Mouse (Mus musculus) MEL (cell line): ENCODE measurements at regions not wholly inside any gene's neighbourhood (a gene's known extent, or its start where the extent isn't known, plus 50 kb on each side); places are given as distances from the start of the nearest gene placed in this dataset.
"Not testable (repeated sequence)": the region's sequence is repeated elsewhere in the genome, so short reads cannot be mapped to it uniquely, and the experiment has no call there.

Experiments used
- DNase-seq: peaks from one replicate; pipeline ENCODE4 v3.0.0; 2011; ENCODE audit warnings: low read depth, low spot score
- H3K27ac ChIP-seq: 2 replicates; pipeline ENCODE4 v1.5.1; 2012; ENCODE audit warnings: low read depth, mild to moderate bottlenecking, control low read depth, low read length, moderate library complexity; ENCODE audit not compliant: control insufficient read depth
- H3K27me3 ChIP-seq, 2 experiments: fragments of 150-350 bp in 1 of 2; sonication (generic) in 1 of 2; 2 replicates each; pipeline ENCODE4 v1.6.1; 2012; ENCODE audit warnings: low read length in 2 of 2, mild to moderate bottlenecking in 2 of 2, improper control_type of control experiment in 1 of 2, moderate library complexity in 1 of 2; ENCODE audit not compliant: insufficient read depth in 2 of 2, control insufficient read depth in 1 of 2
- H3K36me3 ChIP-seq, 2 experiments: 2 replicates each; pipeline ENCODE4 v1.6.1; 2012 to 2014; ENCODE audit warnings: low read length in 2 of 2, improper control_type of control experiment in 1 of 2, inconsistent platforms in 1 of 2, mild to moderate bottlenecking in 1 of 2; ENCODE audit not compliant: insufficient read depth in 2 of 2, control insufficient read depth in 1 of 2
- H3K4me1 ChIP-seq, 2 experiments: fragments of 150-350 bp in 1 of 2; sonication (generic) in 1 of 2; 2 replicates each; pipeline ENCODE4 v1.6.1; 2012; ENCODE audit warnings: low read length in 2 of 2, improper control_type of control experiment in 1 of 2, mild to moderate bottlenecking in 1 of 2; ENCODE audit not compliant: insufficient read depth in 2 of 2, control insufficient read depth in 1 of 2
- H3K4me3 ChIP-seq, 2 experiments: fragments of 150-350 bp in 1 of 2; sonication (generic) in 1 of 2; 2 replicates each; pipeline ENCODE4 v1.5.1; 2012; ENCODE audit warnings: low read depth in 2 of 2, low read length in 2 of 2, mild to moderate bottlenecking in 2 of 2, moderate library complexity in 2 of 2, control low read depth in 1 of 2, improper control_type of control experiment in 1 of 2; ENCODE audit not compliant: control insufficient read depth in 1 of 2, insufficient read depth in 1 of 2
- H3K79me2 ChIP-seq: 2 replicates; pipeline ENCODE4 v1.6.1; 2012; ENCODE audit warnings: mild to moderate bottlenecking, low read length, moderate library complexity; ENCODE audit not compliant: control insufficient read depth, poor library complexity, insufficient read depth
- H3K9ac ChIP-seq: 2 replicates; pipeline ENCODE4 v1.6.1; 2012; ENCODE audit warnings: low read depth, mild to moderate bottlenecking, control low read depth, low read length, moderate library complexity; ENCODE audit not compliant: control insufficient read depth, poor library complexity, severe bottlenecking
- H3K9me3 ChIP-seq: fragments of 150-350 bp; sonication (generic); replicated peaks from 2 replicates; pipeline ENCODE4 v1.6.1; 2012; ENCODE audit warnings: mild to moderate bottlenecking, low read length, improper control_type of control experiment, moderate library complexity; ENCODE audit not compliant: insufficient read depth
- CHD1 ChIP-seq: IDR thresholded peaks from 2 replicates; pipeline ENCODE4 v1.6.1; 2012; ENCODE audit warnings: low read depth, mild to moderate bottlenecking, inconsistent platforms, low read length, improper control_type of control experiment
- ELF1 ChIP-seq: IDR thresholded peaks from 2 replicates; pipeline ENCODE4 v1.6.1; 2014; ENCODE audit warnings: low read depth, mild to moderate bottlenecking, inconsistent platforms, low read length, improper control_type of control experiment, moderate library complexity
- EP300 ChIP-seq, 2 experiments: IDR thresholded peaks; 2 replicates each; pipeline ENCODE4 v1.6.1; 2011; ENCODE audit warnings: improper control_type of control experiment in 2 of 2, low read length in 2 of 2, low read depth in 1 of 2, mild to moderate bottlenecking in 1 of 2
- ETS1 ChIP-seq: IDR thresholded peaks from 2 replicates; pipeline ENCODE4 v1.6.1; 2012; ENCODE audit warnings: low read depth, mild to moderate bottlenecking, inconsistent platforms, low read length, improper control_type of control experiment, moderate library complexity
- GABPA ChIP-seq: IDR thresholded peaks from 2 replicates; pipeline ENCODE4 v1.6.1; 2012; ENCODE audit warnings: low read depth, mild to moderate bottlenecking, inconsistent platforms, low read length, improper control_type of control experiment, moderate library complexity
- GATA1 ChIP-seq: IDR thresholded peaks from 2 replicates; pipeline ENCODE4 v1.6.1; 2011; ENCODE audit warnings: low read depth, low read length, improper control_type of control experiment
- HCFC1 ChIP-seq: IDR thresholded peaks from 2 replicates; pipeline ENCODE4 v1.6.1; 2012; ENCODE audit warnings: low read depth, mild to moderate bottlenecking, inconsistent platforms, low read length, improper control_type of control experiment, moderate library complexity
- KAT2A ChIP-seq: conservative IDR thresholded peaks from 2 replicates; pipeline ENCODE4 v1.6.1; 2012; ENCODE audit warnings: low read depth, low read length, improper control_type of control experiment, inconsistent platforms
- MEF2A ChIP-seq: IDR thresholded peaks from 2 replicates; pipeline ENCODE4 v1.6.1; 2014; ENCODE audit warnings: low read depth, mild to moderate bottlenecking, inconsistent platforms, low read length, improper control_type of control experiment; ENCODE audit not compliant: poor library complexity, insufficient replicate concordance, severe bottlenecking; ENCODE audit errors: extremely low read depth
- MYB ChIP-seq: IDR thresholded peaks from 2 replicates; pipeline ENCODE4 v1.6.1; 2011; ENCODE audit warnings: mild to moderate bottlenecking, low read depth, low read length, improper control_type of control experiment
- MYC ChIP-seq: IDR thresholded peaks from 2 replicates; pipeline ENCODE4 v1.6.1; 2011; ENCODE audit warnings: low read depth, mild to moderate bottlenecking, low read length, improper control_type of control experiment, moderate library complexity
- NELFE ChIP-seq: IDR thresholded peaks from 2 replicates; pipeline ENCODE4 v1.6.1; 2011; ENCODE audit warnings: low read depth, low read length, improper control_type of control experiment
- POLR2AphosphoS2 ChIP-seq: IDR thresholded peaks from 2 replicates; pipeline ENCODE4 v1.6.1; 2011; ENCODE audit warnings: low read length, improper control_type of control experiment
- SIN3A ChIP-seq: IDR thresholded peaks from 2 replicates; pipeline ENCODE4 v1.6.1; 2012; ENCODE audit warnings: low read length, improper control_type of control experiment, inconsistent platforms
- TAL1 ChIP-seq: IDR thresholded peaks from 2 replicates; pipeline ENCODE4 v1.6.1; 2012; ENCODE audit warnings: mild to moderate bottlenecking, inconsistent platforms, low read length, moderate library complexity, mixed read lengths
- TCF12 ChIP-seq: IDR thresholded peaks from 2 replicates; pipeline ENCODE4 v1.6.1; 2014; ENCODE audit warnings: low read depth, mild to moderate bottlenecking, inconsistent platforms, low read length, improper control_type of control experiment, moderate library complexity
- UBTF ChIP-seq: IDR thresholded peaks from 2 replicates; pipeline ENCODE4 v1.6.1; 2012; ENCODE audit warnings: low read depth, mild to moderate bottlenecking, inconsistent platforms, low read length, improper control_type of control experiment, moderate library complexity, borderline replicate concordance; ENCODE audit not compliant: insufficient read depth
- USF2 ChIP-seq, 2 experiments: IDR thresholded peaks; 2 replicates each; pipeline ENCODE4 v1.6.1; 2011 to 2012; ENCODE audit warnings: improper control_type of control experiment in 2 of 2, low read length in 2 of 2, borderline replicate concordance in 1 of 2, inconsistent platforms in 1 of 2, low read depth in 1 of 2, mild to moderate bottlenecking in 1 of 2; ENCODE audit not compliant: insufficient read depth in 1 of 2
- ZC3H11A ChIP-seq: IDR thresholded peaks from 2 replicates; pipeline ENCODE4 v1.6.1; 2012; ENCODE audit warnings: low read depth, mild to moderate bottlenecking, inconsistent platforms, low read length, improper control_type of control experiment
- ZKSCAN1 ChIP-seq: IDR thresholded peaks from 2 replicates; pipeline ENCODE4 v1.6.1; 2012; ENCODE audit warnings: low read depth, mild to moderate bottlenecking, inconsistent platforms, low read length, improper control_type of control experiment, moderate library complexity
- ZMIZ1 ChIP-seq: IDR thresholded peaks from 2 replicates; pipeline ENCODE4 v1.6.1; 2012; ENCODE audit warnings: low read depth, mild to moderate bottlenecking, inconsistent platforms, low read length, improper control_type of control experiment, moderate library complexity
- ZNF384 ChIP-seq: IDR thresholded peaks from 2 replicates; pipeline ENCODE4 v1.6.1; 2012; ENCODE audit warnings: low read depth, mild to moderate bottlenecking, inconsistent platforms, low read length, improper control_type of control experiment

- H3K27me3 ChIP-seq, result no peaks in the 10 kb centered on the region
- TF ChIP-seq POLR2AphosphoS2 (no peak), UBTF (no peak), ZKSCAN1 (peak; percentile 94)
- TF ChIP-seq, all 39 proteins: peak for 1
- no peaks in the 10 kb centered on the region for H3K9me3 ChIP-seq
- peaks cover 0 to 26% of the 10 kb centered on the region in 2 experiments; a peak in 2 of 4 replicates for H3K36me3 ChIP-seq
- H3K4me1 ChIP-seq, result peaks cover 18 to 25% of the 10 kb centered on the region in 2 experiments
- no peaks in the 10 kb centered on the region for H3K79me2 ChIP-seq
- no peak overlapping the region for H3K4me3 ChIP-seq
- H3K27ac ChIP-seq, result no peak overlapping the region
- H3K9ac ChIP-seq, result no peak overlapping the region
- no peak for DNase-seq
Measured at GRCm38 (mm10) chr5:51946062-51946461, 244.3 kb downstream of the Dhx15 start.

- Histone ChIP-seq H3K4me3 (peak overlapping the region; percentile 21 to 32), H3K9ac (peak overlapping the region; percentile 64), H3K36me3 (peaks cover 0 to 51% of the 10 kb centered on the region in 2 experiments; a peak in 2 of 4 replicates), H3K4me1 (peaks cover 42 to 51% of the 10 kb centered on the region in 2 experiments), H3K27ac (peak overlapping the region; percentile 99)
- not testable (repeated sequence) for H3K79me2 ChIP-seq, DNase-seq, H3K9me3 ChIP-seq, H3K27me3 ChIP-seq
- TF ChIP-seq TCF12 (peak; percentile 90), MYB (peak; percentile 88), GATA1 (peak; percentile 88), HCFC1 (0 out of 2 replicates have a peak, but pooled peaks have one; percentile 7), EP300 (IDR thresholded peaks at IDR 0.05; ENCODE audit: low read depth in 1 of 2, low read length in 2 of 2) (peak; percentile 84 to 88), TAL1 (peak; percentile 75), ETS1 (peak; percentile 47), ZNF384 (peak; percentile 69; the same call in 1 of the 2 replicates), SIN3A (peak; percentile 18; the same call in 1 of the 2 replicates)
Measured at GRCm38 (mm10) chr5:51941925-51942291, 248.4 kb downstream of the Dhx15 start.

DNA sequence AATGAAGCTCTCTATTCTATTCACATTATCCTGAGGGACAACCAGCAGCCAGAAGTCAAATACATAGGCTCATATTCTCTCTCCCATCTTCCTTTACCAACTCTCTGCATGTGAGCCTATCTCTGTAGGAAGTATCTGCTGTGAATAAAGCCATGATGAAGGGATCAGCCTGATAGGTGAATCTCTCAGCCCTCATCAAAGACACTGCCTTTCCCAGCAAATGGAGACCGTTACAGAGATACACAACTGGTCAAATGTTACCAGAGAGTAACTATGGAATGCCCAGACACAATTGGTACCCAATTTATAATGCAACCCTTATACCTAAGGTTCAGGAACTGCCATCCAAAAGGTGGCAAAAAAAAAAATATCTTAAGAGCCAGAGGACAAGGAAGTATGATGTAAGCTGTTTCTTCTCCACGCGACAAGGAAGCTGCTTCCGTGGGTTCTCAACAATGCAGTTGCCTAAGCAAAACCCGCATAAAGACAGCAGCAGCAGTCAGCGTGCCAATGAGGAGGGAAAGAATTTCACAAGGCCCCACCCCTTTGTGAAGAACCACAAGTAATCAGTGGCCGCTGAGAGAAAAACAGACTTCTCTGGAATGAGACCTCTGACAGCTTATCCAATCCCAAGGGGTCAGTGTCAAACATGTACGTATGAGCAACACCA lies 248.9 kb downstream of the Dhx15 start:
- Histone ChIP-seq H3K27ac (peak overlapping the region; percentile 99), H3K4me3 (peak overlapping the region; percentile 32 to 45)
- peak; percentile 95 for DNase-seq
- TF ChIP-seq MYC, result peak; percentile 31; the same call in 1 of the 2 replicates
- TF ChIP-seq GABPA, result no peak
- peak; percentile 80 for TF ChIP-seq ZNF384
- 0 out of 2 replicates have a peak, but pooled peaks have one; percentile 66 for TF ChIP-seq ELF1
- no peak for TF ChIP-seq MEF2A
- no peak for TF ChIP-seq USF2 (IDR thresholded peaks at IDR 0.05; ENCODE audit: borderline replicate concordance in 1 of 2, insufficient read depth in 1 of 2, low read depth in 1 of 2, low read length in 2 of 2)
- 0 out of 2 replicates have a peak, but pooled peaks have one; percentile 30 for TF ChIP-seq TCF12
- peak; percentile 80 for TF ChIP-seq POLR2AphosphoS2
- TF ChIP-seq ZC3H11A, result no peak
- TF ChIP-seq TAL1, result no peak
- peak; percentile 79 for TF ChIP-seq ETS1
- TF ChIP-seq ZMIZ1, result peak; percentile 73
- no peak for TF ChIP-seq UBTF
- peak; percentile 63 for TF ChIP-seq NELFE
- peak; percentile 53; the same call in 1 of the 2 replicates for TF ChIP-seq KAT2A
- TF ChIP-seq CHD1, result peak; percentile 95; the same call in 1 of the 2 replicates

More for the DNA sequence above, 248.9 kb downstream of the Dhx15 start:
- Histone ChIP-seq H3K9ac (peak overlapping the region; percentile 64), H3K36me3 (peaks cover 0 to 49% of the 10 kb centered on the region in 2 experiments; a peak in 2 of 4 replicates), H3K9me3 (no peaks in the 10 kb centered on the region), H3K27me3 (no peaks in the 10 kb centered on the region), H3K79me2 (no peaks in the 10 kb centered on the region), H3K4me1 (peaks cover 42 to 48% of the 10 kb centered on the region in 2 experiments)
